In the genomic region with DNA sequence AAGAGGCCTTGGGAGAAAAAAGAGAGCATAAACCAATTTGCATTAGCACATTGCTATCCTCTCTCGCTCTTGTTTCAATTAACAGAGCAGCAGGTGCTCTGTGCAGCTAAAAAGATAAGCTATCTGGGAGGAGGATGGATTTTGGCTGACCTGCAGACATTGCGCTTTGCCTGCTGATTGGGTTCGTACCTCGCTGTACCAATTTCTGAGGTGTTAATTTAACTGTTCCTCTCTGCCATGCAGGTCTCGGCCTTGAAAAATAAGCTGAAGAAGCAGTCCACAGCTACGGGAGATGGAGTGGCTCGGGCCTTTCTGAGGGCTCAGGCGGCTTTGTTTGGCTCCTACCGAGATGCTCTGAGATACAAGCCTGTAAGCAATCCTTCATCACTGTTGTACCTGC, we compare ENCODE assay signal across 21 mouse cellular contexts.
DNase-seq lines count a peak whose midpoint lies in the region; ATAC-seq lines count a peak whose summit lies in the region.
"Had no signal": no experiment of that assay in that cellular context is flagged by ENCODE, and none has a peak within 500 bp of the region (broad histone marks: within the 10 kb centered on the region; RNA-seq: fewer than 3 reads in every experiment).

No protein-coding gene starts in this region.

- H3K9ac ChIP-seq in forebrain, embryonic 11.5 days (ENCODE audit: low read length) = no peak overlapping the region
- H3K9ac ChIP-seq in midbrain, embryonic 13.5 days (replicated peaks) = no peak overlapping the region
- no peak overlapping the region for H3K9ac ChIP-seq in midbrain, embryonic 11.5 days (ENCODE audit: low read length)
- H3K9ac ChIP-seq in forebrain, embryonic 16.5 days (replicated peaks; ENCODE audit: low read depth, low read length) = no peak overlapping the region
- no peak overlapping the region for H3K9ac ChIP-seq in neural tube, embryonic 14.5 days (replicated peaks; ENCODE audit: low read depth, low read length)
- H3K9ac ChIP-seq: heart, embryonic 15.5 days; liver, postnatal 0 days; midbrain, embryonic 12.5 days had no signal

- H3K27me3 ChIP-seq in forebrain, embryonic 10.5 days (ENCODE audit: poor library complexity, severe bottlenecking) = no peaks in the 10 kb centered on the region
- no peaks in the 10 kb centered on the region for H3K27me3 ChIP-seq in forebrain, embryonic 11.5 days (ENCODE audit: control insufficient read depth, insufficient read depth, low read length)
- no peaks in the 10 kb centered on the region for H3K27me3 ChIP-seq in midbrain, embryonic 13.5 days
- H3K27me3 ChIP-seq in midbrain, embryonic 11.5 days (ENCODE audit: control insufficient read depth, insufficient read depth, low read length) = no peaks in the 10 kb centered on the region
- no peaks in the 10 kb centered on the region for H3K27me3 ChIP-seq in forebrain, embryonic 16.5 days (replicated peaks; ENCODE audit: control insufficient read depth, insufficient read depth, low read length)
- no peaks in the 10 kb centered on the region for H3K27me3 ChIP-seq in neural tube, embryonic 14.5 days (ENCODE audit: control insufficient read depth, insufficient read depth, low read length)
- H3K27me3 ChIP-seq: heart, embryonic 15.5 days; midbrain, embryonic 12.5 days had no signal

- 53% methylated on average over 9 of the region's 9 CpGs for WGBS in forebrain, embryonic 10.5 days
- WGBS in forebrain, embryonic 11.5 days = 52% methylated on average over 9 of the region's 9 CpGs
- 60% methylated on average over 9 of the region's 9 CpGs for WGBS in midbrain, embryonic 13.5 days
- WGBS in midbrain, embryonic 11.5 days = 68% methylated on average over 9 of the region's 9 CpGs
- 28% methylated on average over 9 of the region's 9 CpGs for WGBS in forebrain, embryonic 16.5 days
- 68% methylated on average over 9 of the region's 9 CpGs for WGBS in neural tube, embryonic 14.5 days

- H3K36me3 ChIP-seq in forebrain, embryonic 10.5 days (replicated peaks) = peaks cover 47% of the 10 kb centered on the region
- H3K36me3 ChIP-seq in forebrain, embryonic 11.5 days (ENCODE audit: control insufficient read depth, insufficient read depth, low read length) = no peaks in the 10 kb centered on the region; the same call in 1 of the 2 replicates
- H3K36me3 ChIP-seq in midbrain, embryonic 13.5 days = peaks cover 29% of the 10 kb centered on the region
- H3K36me3 ChIP-seq in midbrain, embryonic 11.5 days (ENCODE audit: control insufficient read depth, insufficient read depth, low read length) = no peaks in the 10 kb centered on the region
- H3K36me3 ChIP-seq in forebrain, embryonic 16.5 days (ENCODE audit: control insufficient read depth, insufficient read depth) = no peaks in the 10 kb centered on the region
- no peaks in the 10 kb centered on the region for H3K36me3 ChIP-seq in neural tube, embryonic 14.5 days (ENCODE audit: control insufficient read depth, insufficient read depth, low read length)

- H3K4me2 ChIP-seq in forebrain, embryonic 11.5 days (ENCODE audit: low read depth, low read length, severe bottlenecking) = no peak overlapping the region
- no peak overlapping the region for H3K4me2 ChIP-seq in midbrain, embryonic 13.5 days (replicated peaks)
- no peak overlapping the region for H3K4me2 ChIP-seq in midbrain, embryonic 11.5 days
- H3K4me2 ChIP-seq in forebrain, embryonic 16.5 days (ENCODE audit: low read length) = 0 out of 2 replicates have a peak overlapping the region, but pooled peaks have one; percentile 11
- H3K4me2 ChIP-seq in neural tube, embryonic 14.5 days (ENCODE audit: low read depth, low read length) = no peak overlapping the region
- H3K4me2 ChIP-seq: heart, embryonic 15.5 days; liver, embryonic 11.5 days; midbrain, embryonic 12.5 days had no signal

- no peak for ATAC-seq in forebrain, embryonic 11.5 days (replicated peaks; ENCODE audit: low FRiP score)
- 0 out of 2 replicates have a peak, but pooled peaks have one; percentile 34 for ATAC-seq in midbrain, embryonic 13.5 days
- no peak for ATAC-seq in midbrain, embryonic 11.5 days (ENCODE audit: low FRiP score)
- peak; percentile 40 for ATAC-seq in forebrain, embryonic 16.5 days
- no peak; the same call in none of the 2 replicates for ATAC-seq in neural tube, embryonic 14.5 days (ENCODE audit: low read depth)
- ATAC-seq: liver, postnatal 0 days had no signal

- H3K9me3 ChIP-seq in forebrain, embryonic 10.5 days = no peaks in the 10 kb centered on the region
- no peaks in the 10 kb centered on the region for H3K9me3 ChIP-seq in forebrain, embryonic 11.5 days (ENCODE audit: control insufficient read depth, low read length)
- no peaks in the 10 kb centered on the region for H3K9me3 ChIP-seq in midbrain, embryonic 13.5 days
- no peaks in the 10 kb centered on the region for H3K9me3 ChIP-seq in midbrain, embryonic 11.5 days (ENCODE audit: control insufficient read depth, low read length)
- H3K9me3 ChIP-seq in forebrain, embryonic 16.5 days (ENCODE audit: control insufficient read depth, low read length) = no peaks in the 10 kb centered on the region
- H3K9me3 ChIP-seq in neural tube, embryonic 14.5 days (ENCODE audit: control insufficient read depth, low read length) = no peaks in the 10 kb centered on the region
- H3K9me3 ChIP-seq: heart, embryonic 15.5 days; midbrain, embryonic 12.5 days had no signal

- DNase-seq in forebrain, embryonic 10.5 days (ENCODE audit: extremely low spot score, low spot score) = no peak
- DNase-seq in forebrain, embryonic 11.5 days (ENCODE audit: low spot score) = no peak
- no peak for DNase-seq in midbrain, embryonic 11.5 days (ENCODE audit: low spot score, missing footprints)
- DNase-seq in spleen, postnatal 14 days (ENCODE audit: low spot score in 2 of 2) = no peak
- DNase-seq in heart, adult 18-20 months = no peak
- DNase-seq: adrenal gland, postnatal 14 days; cerebellum, postnatal 10 days; gastrocnemius, postnatal 36 days; heart, postnatal 36 days; kidney, adult 8-10 months; kidney, postnatal 10 days; liver, postnatal 0 days; lung, postnatal 10 days; right cerebral cortex, postnatal 14 days; thymus, postnatal 14 days had no signal

- H3K4me3 ChIP-seq in forebrain, embryonic 10.5 days = no peak overlapping the region
- H3K4me3 ChIP-seq in forebrain, embryonic 11.5 days (ENCODE audit: low read depth, low read length) = no peak overlapping the region
- no peak overlapping the region for H3K4me3 ChIP-seq in midbrain, embryonic 13.5 days (replicated peaks)
- no peak overlapping the region for H3K4me3 ChIP-seq in midbrain, embryonic 11.5 days (ENCODE audit: low read depth, low read length)
- H3K4me3 ChIP-seq in forebrain, embryonic 16.5 days (replicated peaks; ENCODE audit: low read length) = no peak overlapping the region
- H3K4me3 ChIP-seq in neural tube, embryonic 14.5 days (ENCODE audit: low read depth, low read length) = no peak overlapping the region
- H3K4me3 ChIP-seq: heart, embryonic 15.5 days; midbrain, embryonic 12.5 days had no signal

- H3K27ac ChIP-seq in forebrain, embryonic 10.5 days = peak overlapping the region; percentile 35; the same call in 1 of the 2 replicates
- no peak overlapping the region for H3K27ac ChIP-seq in forebrain, embryonic 11.5 days (ENCODE audit: low read depth, low read length)
- H3K27ac ChIP-seq in midbrain, embryonic 13.5 days = no peak overlapping the region
- H3K27ac ChIP-seq in midbrain, embryonic 11.5 days (ENCODE audit: low read depth, low read length) = no peak overlapping the region
- H3K27ac ChIP-seq in forebrain, embryonic 16.5 days (ENCODE audit: low read length) = no peak overlapping the region
- H3K27ac ChIP-seq in neural tube, embryonic 14.5 days (ENCODE audit: low read depth, low read length) = peak overlapping the region; percentile 4; the same call in 1 of the 2 replicates
- H3K27ac ChIP-seq: heart, embryonic 15.5 days; midbrain, embryonic 12.5 days had no signal

- H3K4me1 ChIP-seq in forebrain, embryonic 10.5 days = no peaks in the 10 kb centered on the region
- 0 out of 2 replicates have a peak, but pooled peaks cover 2% of the 10 kb centered on the region for H3K4me1 ChIP-seq in forebrain, embryonic 11.5 days (replicated peaks; ENCODE audit: control insufficient read depth, insufficient read depth, low read length)
- peaks cover 3% of the 10 kb centered on the region; the same call in 1 of the 2 replicates for H3K4me1 ChIP-seq in midbrain, embryonic 13.5 days (replicated peaks)
- H3K4me1 ChIP-seq in midbrain, embryonic 11.5 days (ENCODE audit: control insufficient read depth, insufficient read depth, low read length) = no peaks in the 10 kb centered on the region
- H3K4me1 ChIP-seq in forebrain, embryonic 16.5 days (replicated peaks; ENCODE audit: control insufficient read depth, insufficient read depth, low read length) = peaks cover 4% of the 10 kb centered on the region
- H3K4me1 ChIP-seq in neural tube, embryonic 14.5 days (ENCODE audit: control insufficient read depth, insufficient read depth, low read length) = no peaks in the 10 kb centered on the region
- H3K4me1 ChIP-seq: heart, embryonic 15.5 days; midbrain, embryonic 12.5 days had no signal

Comparison
In these comparisons a context has a peak if more than half of its experiments do, and no peak if none do; other contexts are left out.
1. H3K27ac ChIP-seq: peak in forebrain, embryonic 10.5 days (single experiment) and neural tube, embryonic 14.5 days (single experiment); none in forebrain, embryonic 11.5 days (single experiment), midbrain, embryonic 13.5 days (single experiment), midbrain, embryonic 11.5 days (single experiment) and forebrain, embryonic 16.5 days (single experiment).
2. ATAC-seq: peak in midbrain, embryonic 13.5 days (single experiment) and forebrain, embryonic 16.5 days (single experiment); none in forebrain, embryonic 11.5 days (single experiment), midbrain, embryonic 11.5 days (single experiment) and neural tube, embryonic 14.5 days (single experiment).